Mouse (Mus musculus) G1E (cell line): ENCODE measurements around the gene Letm1.

ENCODE experiments used
- CTCF ChIP-seq: IDR thresholded peaks from 2 replicates; pipeline ENCODE4 v1.5.1; 2012; ENCODE audit warnings: low read depth, low read length, inconsistent platforms, mixed read lengths
- GATA1 ChIP-seq: IDR thresholded peaks from 2 replicates; pipeline ENCODE4 v1.6.1; 2012; ENCODE audit warnings: borderline replicate concordance, low read length, inconsistent platforms, mixed read lengths

- TF ChIP-seq GATA1 (no peak), CTCF (no peak)
Observed at GRCm38 (mm10) chr5:33821901-33822427, 39.3 kb upstream of the Letm1 start.
